Mouse (Mus musculus) embryonic facial prominence, embryonic 15.5 days (tissue): ENCODE results near the gene Mul1. TPM values are rescaled to one million over a fixed set of nuclear protein-coding genes. Genes with fewer than 3 reads are reported as not detected.

Source experiments
- ATAC-seq: fragments of 200-750 bp; cut with Nextera tagmentation; 2 replicates; pipeline ENCODE4 v1.8.0; 2017; ENCODE audit warnings: low read depth, moderate TSS enrichment; ENCODE audit not compliant: insufficient number of reproducible peaks, low FRiP score, low TSS enrichment
- H3K27ac ChIP-seq: fragments of 300-500 bp; sonication (generic); replicated peaks from 2 replicates; pipeline ENCODE4 v1.5.1; 2015; ENCODE audit warnings: mild to moderate bottlenecking, inconsistent platforms
- H3K27me3 ChIP-seq: fragments of 300-500 bp; sonication (generic); 2 replicates; pipeline ENCODE4 v1.6.1; 2015; ENCODE audit warnings: inconsistent platforms
- H3K36me3 ChIP-seq: fragments of 300-500 bp; sonication (generic); 2 replicates; pipeline ENCODE4 v1.6.1; 2015; ENCODE audit warnings: mild to moderate bottlenecking, inconsistent platforms
- H3K4me1 ChIP-seq: fragments of 300-500 bp; sonication (generic); 2 replicates; pipeline ENCODE4 v1.6.1; 2015; ENCODE audit warnings: inconsistent platforms
- H3K4me2 ChIP-seq: fragments of 300-500 bp; sonication (generic); replicated peaks from 2 replicates; pipeline ENCODE4 v1.6.1; 2015; ENCODE audit warnings: mild to moderate bottlenecking, inconsistent platforms
- H3K4me3 ChIP-seq: fragments of 300-500 bp; sonication (generic); replicated peaks from 2 replicates; pipeline ENCODE4 v1.5.1; 2015; ENCODE audit warnings: mild to moderate bottlenecking, inconsistent platforms
- H3K9ac ChIP-seq: fragments of 300-500 bp; sonication (generic); 2 replicates; pipeline ENCODE4 v1.6.1; 2015; ENCODE audit warnings: inconsistent platforms
- H3K9me3 ChIP-seq: fragments of 300-500 bp; sonication (generic); replicated peaks from 2 replicates; pipeline ENCODE4 v1.6.1; 2016; ENCODE audit warnings: inconsistent platforms
- WGBS: fragments of 180-500 bp; shearing (Covaris S2); methylation state at CpG from one replicate; pipeline ENCODE4 v1.1.7; 2015; 5-methylcytosine and 5-hydroxymethylcytosine counted together
- polyA plus RNA-seq: library from polyadenylated mRNA; unstranded; fragments of >200 nt; fragmentation: Nextera tagmentation; extraction: Ambion mirVana; gene quantifications from 2 replicates; pipeline ENCODE4 v1.2.1, GENCODE M21; 2015

The Mul1 gene
- polyA plus RNA-seq, 1 experiment from 2014 or later: 17.7 TPM

DNA sequence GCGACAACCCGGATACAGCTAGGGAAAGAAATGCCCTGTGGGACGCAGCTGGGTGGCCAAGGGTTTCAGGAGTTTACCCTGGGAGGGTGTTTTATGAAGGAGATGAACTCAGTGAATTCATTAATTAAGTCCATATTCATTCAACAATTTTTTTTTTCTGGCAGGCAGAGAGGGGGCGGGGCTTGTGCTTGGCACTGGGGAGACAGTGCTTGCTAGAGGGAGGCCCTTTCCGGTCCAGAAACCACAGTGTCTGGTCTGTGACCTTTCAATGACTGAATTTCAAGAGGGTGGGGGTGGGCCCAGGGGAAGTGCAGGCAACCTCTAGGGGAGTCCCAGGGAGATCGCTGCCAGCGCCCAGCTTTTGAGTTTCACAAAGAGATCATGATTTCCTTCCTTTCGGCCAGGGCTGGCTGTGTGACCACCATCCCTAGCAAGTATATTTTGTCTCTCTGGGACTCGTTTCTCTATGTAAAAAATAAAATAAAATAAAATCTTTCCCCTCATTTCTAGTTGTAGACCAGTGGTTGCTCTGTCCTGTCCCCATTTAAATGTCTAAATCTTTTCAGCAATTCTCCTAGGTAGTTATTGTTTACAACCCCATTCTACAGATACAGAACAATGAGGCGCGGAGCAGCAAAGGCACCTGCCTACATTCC is 29.5 kb downstream of the Mul1 start:
- Histone ChIP-seq H3K36me3 (no peaks in the 10 kb centered on the region), H3K4me3 (no peak overlapping the region), H3K9ac (no peak overlapping the region), H3K27ac (peak overlapping the region; percentile 68; the same call in 1 of the 2 replicates), H3K27me3 (peaks cover 40% of the 10 kb centered on the region), H3K4me1 (peaks cover 34% of the 10 kb centered on the region), H3K4me2 (peak overlapping the region; percentile 38), H3K9me3 (no peaks in the 10 kb centered on the region)
- 8% methylated on average over 11 of the region's 11 CpGs for WGBS
- ATAC-seq: no peak

DNA sequence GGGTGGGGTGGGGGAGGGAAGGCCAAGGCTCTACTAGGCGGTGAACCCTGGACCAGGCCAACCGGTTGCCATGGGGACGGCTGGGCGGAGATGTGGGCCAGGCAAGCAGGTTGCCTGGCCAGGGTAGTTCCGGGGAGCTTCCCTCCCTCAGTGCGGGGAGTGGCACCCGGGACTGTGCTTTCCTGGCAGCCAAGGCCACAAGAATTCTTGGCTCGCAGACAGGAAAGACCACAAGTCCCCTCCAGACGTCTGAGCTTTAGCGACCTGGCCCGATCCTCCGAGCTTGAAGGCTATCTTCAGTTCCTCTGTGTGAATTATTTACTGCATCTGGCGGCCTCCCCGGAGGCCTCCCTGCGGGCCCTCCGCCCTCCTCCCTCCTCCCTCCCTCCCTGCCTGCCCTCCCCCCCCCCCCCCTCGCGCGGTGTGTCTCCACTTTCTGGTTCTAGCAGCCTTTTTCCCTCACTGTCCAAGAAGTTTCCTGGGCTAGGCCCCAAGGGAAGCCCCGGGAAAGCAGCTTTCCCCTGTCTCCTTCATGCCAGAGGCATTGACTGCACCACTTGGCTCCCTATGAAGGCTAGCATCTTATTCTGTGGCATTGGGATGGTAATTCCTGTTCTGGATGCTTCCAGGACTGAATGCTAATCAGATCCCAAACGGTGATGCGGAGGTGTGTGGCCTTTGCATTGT is 30.3 kb downstream of the Mul1 start:
- H3K36me3 ChIP-seq: no peaks in the 10 kb centered on the region
- no peak overlapping the region for H3K27ac ChIP-seq
- no peak overlapping the region for H3K9ac ChIP-seq
- H3K4me2 ChIP-seq: peak overlapping the region; percentile 38
- peaks cover 40% of the 10 kb centered on the region for H3K4me1 ChIP-seq
- H3K27me3 ChIP-seq: peaks cover 35% of the 10 kb centered on the region
- ATAC-seq: peak; percentile 62; the same call in 1 of the 2 replicates
- WGBS: 2% methylated on average over 19 of the region's 22 CpGs
- H3K9me3 ChIP-seq: no peaks in the 10 kb centered on the region
- H3K4me3 ChIP-seq: no peak overlapping the region; the same call in 1 of the 2 replicates

GRCm38 (mm10) chr4:138465446-138465845 is 31.0 kb downstream of the Mul1 start:
- Histone ChIP-seq H3K27ac (no peak overlapping the region), H3K4me3 (no peak overlapping the region), H3K9ac (no peak overlapping the region), H3K4me2 (no peak overlapping the region), H3K27me3 (peaks cover 35% of the 10 kb centered on the region), H3K36me3 (no peaks in the 10 kb centered on the region), H3K4me1 (peaks cover 40% of the 10 kb centered on the region), H3K9me3 (no peaks in the 10 kb centered on the region)
- ATAC-seq: no peak
- 33% methylated on average over 8 of the region's 8 CpGs for WGBS

- H3K9ac ChIP-seq: no peak overlapping the region
- no peak for ATAC-seq
- peaks cover 40% of the 10 kb centered on the region for H3K4me1 ChIP-seq
- H3K36me3 ChIP-seq: no peaks in the 10 kb centered on the region
- no peak overlapping the region for H3K27ac ChIP-seq
- H3K4me2 ChIP-seq: no peak overlapping the region
- H3K9me3 ChIP-seq: no peaks in the 10 kb centered on the region
- H3K27me3 ChIP-seq: peaks cover 35% of the 10 kb centered on the region
- 72% methylated on average over 6 of the region's 6 CpGs for WGBS
- no peak overlapping the region for H3K4me3 ChIP-seq
Measured at GRCm38 (mm10) chr4:138466690-138467089, 32.2 kb downstream of the Mul1 start.

DNA sequence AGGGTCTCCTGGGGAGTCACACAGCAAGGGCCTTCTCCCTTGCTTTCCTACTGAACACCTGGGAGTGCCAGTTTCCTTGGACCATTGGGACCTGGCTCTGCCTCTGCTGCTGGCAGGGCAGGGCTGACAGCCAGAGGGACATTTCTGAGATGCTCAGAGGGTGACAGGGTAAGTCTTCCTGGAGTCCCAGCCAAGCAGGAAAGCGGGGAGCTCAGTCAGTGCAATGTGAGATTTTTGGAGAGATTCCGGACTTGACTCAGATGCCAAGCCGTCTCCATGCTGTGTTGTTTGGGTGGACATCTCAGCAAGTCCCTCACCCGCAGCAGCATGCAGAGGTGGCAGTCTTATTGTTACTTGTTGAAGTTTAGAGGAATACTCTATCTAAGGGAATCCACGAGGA is 33.0 kb downstream of the Mul1 start:
- H3K9ac ChIP-seq: no peak overlapping the region
- no peaks in the 10 kb centered on the region for H3K36me3 ChIP-seq
- no peak overlapping the region for H3K27ac ChIP-seq
- no peak overlapping the region for H3K4me3 ChIP-seq
- WGBS: 80% methylated on average over 5 of the region's 5 CpGs
- H3K4me2 ChIP-seq: no peak overlapping the region
- H3K27me3 ChIP-seq: peaks cover 34% of the 10 kb centered on the region
- H3K4me1 ChIP-seq: peaks cover 39% of the 10 kb centered on the region
- no peaks in the 10 kb centered on the region for H3K9me3 ChIP-seq
- ATAC-seq: no peak

DNA sequence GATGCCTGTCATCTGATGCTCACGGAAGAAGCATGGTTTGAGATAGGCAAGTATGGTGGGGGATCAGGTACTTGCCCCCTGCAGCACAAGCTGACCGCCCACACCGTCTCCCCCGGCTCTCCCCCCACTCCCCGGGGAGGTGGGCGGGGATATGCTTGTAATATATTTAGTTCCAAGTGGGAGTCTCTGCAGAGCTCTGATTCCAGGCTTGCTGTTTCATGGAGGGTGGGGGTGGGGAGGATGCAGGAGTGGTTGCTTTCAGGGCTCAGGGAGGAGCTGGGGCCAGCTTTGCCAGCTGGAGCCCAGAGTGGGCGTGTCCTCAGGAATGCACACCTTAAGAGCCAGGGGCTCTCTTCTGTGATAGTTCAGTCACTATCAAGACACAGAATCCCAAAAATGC is 34.6 kb downstream of the Mul1 start:
- ATAC-seq: no peak

DNA sequence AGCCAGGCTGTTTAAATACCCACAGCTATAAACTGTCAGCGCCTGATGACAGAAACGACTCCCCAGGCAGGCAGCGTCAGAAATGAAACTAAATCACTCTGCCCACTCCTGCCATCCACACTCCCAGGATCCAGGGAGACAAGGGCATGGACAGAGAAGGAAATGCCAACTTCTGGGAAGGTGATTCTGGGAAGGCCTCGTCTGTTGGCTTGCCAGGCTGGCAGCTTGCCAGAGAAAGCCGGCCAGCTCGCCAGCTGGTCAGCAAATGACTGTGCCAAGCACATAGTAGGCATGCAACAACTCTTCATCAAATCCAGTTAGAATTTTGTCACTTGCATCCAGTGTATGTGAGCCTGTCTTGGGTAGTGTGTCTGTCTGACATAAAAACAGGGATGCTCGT is 36.8 kb downstream of the Mul1 start:
- H3K27ac ChIP-seq: no peak overlapping the region
- H3K4me3 ChIP-seq: no peak overlapping the region
- 56% methylated on average over 7 of the region's 7 CpGs for WGBS
- no peak overlapping the region; the same call in 1 of the 2 replicates for H3K4me2 ChIP-seq
- peaks cover 14% of the 10 kb centered on the region for H3K27me3 ChIP-seq
- no peaks in the 10 kb centered on the region for H3K9me3 ChIP-seq
- peak; percentile 26; the same call in 1 of the 2 replicates for ATAC-seq
- peaks cover 10% of the 10 kb centered on the region for H3K4me1 ChIP-seq
- H3K36me3 ChIP-seq: no peaks in the 10 kb centered on the region
- no peak overlapping the region for H3K9ac ChIP-seq

More for the DNA sequence above, 34.6 kb downstream of the Mul1 start:
- Histone ChIP-seq H3K27me3 (peaks cover 30% of the 10 kb centered on the region), H3K27ac (no peak overlapping the region), H3K9me3 (no peaks in the 10 kb centered on the region), H3K36me3 (no peaks in the 10 kb centered on the region), H3K4me2 (no peak overlapping the region), H3K4me3 (no peak overlapping the region), H3K9ac (no peak overlapping the region), H3K4me1 (peaks cover 23% of the 10 kb centered on the region)
- WGBS: 5% methylated on average over 7 of the region's 7 CpGs

DNA sequence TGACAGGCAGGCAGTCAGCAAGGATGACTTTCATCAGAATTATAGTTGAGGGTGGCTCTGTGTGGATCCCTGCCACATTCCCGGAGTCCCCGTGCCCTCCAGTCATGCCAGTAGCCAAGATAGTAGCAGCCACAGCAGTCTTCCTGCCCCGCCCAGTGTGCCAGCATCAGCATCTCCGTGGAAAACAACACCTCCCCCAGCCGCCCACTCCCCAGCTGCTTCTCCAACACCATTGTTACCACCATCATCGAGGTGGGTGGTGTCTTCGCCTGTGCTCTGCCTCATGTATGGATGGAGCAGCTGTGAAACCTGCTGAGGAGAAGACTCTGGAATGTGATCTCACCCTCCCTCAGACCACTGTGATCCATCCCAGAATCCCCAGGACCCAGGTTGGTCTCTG is 45.1 kb downstream of the Mul1 start:
- no peak overlapping the region for H3K9ac ChIP-seq
- H3K4me1 ChIP-seq: no peaks in the 10 kb centered on the region
- no peak overlapping the region for H3K4me3 ChIP-seq
- no peak overlapping the region for H3K4me2 ChIP-seq
- H3K9me3 ChIP-seq: no peaks in the 10 kb centered on the region
- 73% methylated on average over 7 of the region's 7 CpGs for WGBS
- H3K36me3 ChIP-seq: no peaks in the 10 kb centered on the region
- ATAC-seq: no peak
- no peaks in the 10 kb centered on the region for H3K27me3 ChIP-seq
- H3K27ac ChIP-seq: no peak overlapping the region

DNA sequence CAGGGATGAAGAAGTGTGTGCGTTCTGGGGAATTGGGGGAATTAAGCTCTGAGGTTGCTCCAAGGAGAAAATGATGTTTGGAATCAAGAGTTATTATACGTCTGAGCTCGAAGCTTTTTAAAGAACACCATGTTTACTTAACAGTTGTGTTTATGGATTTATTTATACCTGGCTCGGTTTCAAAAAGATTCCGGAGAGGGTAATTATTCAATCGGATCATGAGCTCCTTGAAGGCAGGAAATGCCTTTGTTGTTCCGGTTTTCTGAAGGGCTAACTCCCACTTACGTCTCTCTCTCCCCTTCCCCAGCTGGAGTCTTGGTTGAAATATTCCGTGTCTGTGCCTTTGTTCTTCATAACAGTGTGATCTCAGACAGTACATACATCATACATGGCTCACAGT is 46.5 kb downstream of the Mul1 start:
- no peak for ATAC-seq
- 22% methylated on average over 9 of the region's 9 CpGs for WGBS
- Histone ChIP-seq H3K4me2 (no peak overlapping the region), H3K4me3 (no peak overlapping the region), H3K9ac (no peak overlapping the region), H3K27me3 (no peaks in the 10 kb centered on the region), H3K9me3 (no peaks in the 10 kb centered on the region), H3K4me1 (no peaks in the 10 kb centered on the region), H3K36me3 (no peaks in the 10 kb centered on the region), H3K27ac (no peak overlapping the region)

DNA sequence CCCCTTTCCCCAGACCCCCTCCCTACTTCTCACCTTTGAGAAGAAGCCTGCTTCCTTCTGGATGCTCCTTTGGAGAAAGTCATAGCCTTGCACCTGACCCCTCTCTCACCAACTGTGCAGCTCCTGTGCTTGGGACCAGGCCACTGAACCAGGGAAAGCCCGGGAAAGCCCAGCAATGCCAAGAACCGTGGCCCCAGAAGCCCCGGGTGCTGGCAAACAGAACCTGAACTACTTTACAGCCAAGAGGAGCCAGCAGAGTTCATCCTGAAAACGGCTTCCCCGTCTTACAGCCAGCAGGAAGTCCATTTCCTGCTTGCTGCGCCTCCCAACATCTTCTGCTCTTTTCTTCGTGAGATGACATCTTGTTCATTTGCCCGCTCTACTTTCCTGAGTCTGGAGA is 48.2 kb downstream of the Mul1 start:
- H3K27me3 ChIP-seq: no peaks in the 10 kb centered on the region
- 67% methylated on average over 8 of the region's 8 CpGs for WGBS
- no peaks in the 10 kb centered on the region for H3K4me1 ChIP-seq
- no peak overlapping the region for H3K4me2 ChIP-seq
- no peak overlapping the region for H3K9ac ChIP-seq
- H3K4me3 ChIP-seq: no peak overlapping the region
- H3K27ac ChIP-seq: no peak overlapping the region
- no peak for ATAC-seq
- H3K36me3 ChIP-seq: no peaks in the 10 kb centered on the region
- H3K9me3 ChIP-seq: no peaks in the 10 kb centered on the region

DNA sequence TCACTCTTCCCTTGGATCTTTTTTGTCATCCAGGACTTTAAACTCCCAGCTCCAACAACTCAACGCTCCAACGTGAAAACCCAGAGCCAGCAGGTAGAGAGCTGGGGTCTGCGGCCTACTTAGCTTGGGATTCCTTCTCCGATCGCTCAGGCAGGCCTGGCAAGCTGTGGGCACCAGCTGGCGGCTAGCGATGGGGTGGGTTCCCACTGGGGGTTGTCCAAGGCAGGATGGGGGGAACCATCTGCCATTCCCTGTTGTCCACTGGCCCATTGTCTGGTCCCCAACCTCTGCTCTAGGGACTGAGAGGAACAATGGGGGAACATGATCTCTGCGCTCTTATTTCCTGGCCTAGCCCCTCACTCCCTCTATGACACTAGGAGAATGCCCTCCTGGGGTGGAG is 53.8 kb downstream of the Mul1 start:
- WGBS: 59% methylated on average over 8 of the region's 8 CpGs
- H3K4me3 ChIP-seq: no peak overlapping the region
- H3K9me3 ChIP-seq: no peaks in the 10 kb centered on the region
- ATAC-seq: no peak
- H3K36me3 ChIP-seq: no peaks in the 10 kb centered on the region
- H3K4me1 ChIP-seq: peaks cover under 1% of the 10 kb centered on the region; the same call in 1 of the 2 replicates
- H3K27ac ChIP-seq: no peak overlapping the region
- H3K4me2 ChIP-seq: no peak overlapping the region
- no peaks in the 10 kb centered on the region for H3K27me3 ChIP-seq
- H3K9ac ChIP-seq: no peak overlapping the region

DNA sequence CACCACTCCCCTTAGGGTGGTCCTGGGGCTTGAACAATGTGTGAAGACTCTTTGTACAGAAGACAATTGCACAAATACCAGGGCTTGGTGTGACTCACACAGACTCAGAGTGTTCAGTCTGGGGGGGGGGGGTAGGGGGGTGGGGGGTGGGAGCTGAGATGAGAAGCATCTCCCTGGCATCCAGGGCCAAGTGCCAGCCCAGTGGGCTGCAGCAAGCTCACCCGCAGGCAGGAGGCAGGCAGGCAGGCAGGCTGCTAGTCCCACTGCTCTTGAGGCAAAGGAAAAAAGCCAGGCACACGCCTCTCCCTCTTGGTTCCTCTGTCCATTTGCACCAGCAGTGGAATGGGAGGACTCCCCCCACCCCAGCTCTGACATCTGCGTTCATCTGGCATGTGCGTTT is 56.6 kb downstream of the Mul1 start:
- Histone ChIP-seq H3K36me3 (no peaks in the 10 kb centered on the region), H3K4me2 (no peak overlapping the region), H3K4me3 (no peak overlapping the region), H3K9ac (no peak overlapping the region), H3K4me1 (peaks cover 29% of the 10 kb centered on the region), H3K27me3 (no peaks in the 10 kb centered on the region), H3K9me3 (no peaks in the 10 kb centered on the region), H3K27ac (no peak overlapping the region)
- no peak for ATAC-seq
- 60% methylated on average over 4 of the region's 4 CpGs for WGBS
